Mouse (Mus musculus): ENCODE measurements around the gene Tbc1d17. TPM values are rescaled to one million over a fixed set of nuclear protein-coding genes. Genes with fewer than 3 reads are reported as not detected.
A peak's percentile ranks its signal among the peaks of the same experiment; 100 is the strongest.

The Tbc1d17 gene
- total RNA-seq, 2 experiments from 2014 or later: 14.8 to 17.6 TPM

GRCm38 (mm10) chr7:44869697-44870528 is 21.0 kb upstream of the Tbc1d17 start, which contains the start of gene Ptov1:
Gene Ptov1 (minus strand): TSS chr7:44869788.
- ATAC-seq (ENCODE audit: poor library complexity, severe bottlenecking): peak; percentile 69

DNA sequence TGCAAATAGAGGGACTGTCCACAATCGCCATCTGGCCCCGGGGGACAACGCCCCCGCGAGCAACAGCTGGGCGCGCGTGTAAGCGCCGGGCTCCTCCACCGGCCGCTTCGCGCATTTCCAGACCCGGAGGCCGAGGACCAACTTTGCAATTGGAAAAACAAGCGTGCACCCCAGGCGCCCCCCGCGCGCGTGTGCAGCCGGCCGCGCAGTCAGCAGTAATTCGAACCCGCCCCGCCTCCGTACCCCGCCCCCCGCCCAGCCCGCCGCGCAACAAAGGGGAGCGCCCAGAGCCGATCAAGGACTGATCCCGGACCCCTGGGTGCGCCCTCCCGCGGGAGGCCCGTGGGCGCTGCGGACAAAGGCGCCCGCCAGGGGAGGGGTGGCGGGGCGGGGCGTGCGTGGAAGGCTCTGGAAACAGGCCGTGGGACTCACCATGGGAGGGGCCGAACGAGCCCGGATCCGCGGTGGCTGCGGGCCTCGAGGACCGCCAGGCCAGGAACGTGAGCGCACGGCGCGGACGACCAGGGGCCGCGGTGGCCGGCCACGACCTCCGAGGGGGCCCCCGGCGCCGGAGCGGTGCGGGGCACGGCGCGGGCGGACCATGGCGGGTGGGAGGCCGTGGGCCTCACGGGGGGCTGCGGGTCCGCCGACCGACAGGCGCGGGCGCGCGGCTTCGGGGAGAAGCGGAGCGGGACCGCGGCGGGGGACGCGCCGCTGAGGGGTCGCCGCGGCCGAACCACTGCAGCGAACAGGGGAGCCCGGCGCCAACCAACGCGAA is 20.2 kb upstream of the Tbc1d17 start:
- peak; percentile 19; the same call in 1 of the 2 replicates for ATAC-seq (ENCODE audit: poor library complexity, severe bottlenecking)

- no peak for ATAC-seq (ENCODE audit: poor library complexity, severe bottlenecking)
These were observed 19.6 kb upstream of the Tbc1d17 start for GRCm38 (mm10) chr7:44868465-44868864.

DNA sequence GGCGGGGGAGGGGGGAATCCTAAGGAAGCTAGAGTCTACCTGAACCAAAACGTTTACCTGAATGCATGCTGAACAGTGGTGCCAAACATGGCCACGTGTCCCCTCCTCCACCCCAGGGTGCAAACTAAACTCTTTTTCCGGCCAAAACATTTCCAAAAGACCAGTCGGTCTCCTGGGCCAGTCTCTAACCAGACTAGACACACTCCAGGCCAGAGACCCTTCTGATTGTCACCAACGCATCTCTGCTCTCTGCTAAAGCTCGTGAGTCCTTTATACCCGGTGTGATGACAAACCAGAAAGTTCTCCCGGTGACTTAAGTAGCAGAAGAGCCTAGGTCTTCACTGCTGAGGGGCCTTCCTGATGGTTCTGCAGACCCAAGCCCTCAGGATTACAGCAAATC is 18.9 kb upstream of the Tbc1d17 start:
- no peak for ATAC-seq (ENCODE audit: poor library complexity, severe bottlenecking)

- ATAC-seq (ENCODE audit: poor library complexity, severe bottlenecking): no peak
These were observed 18.3 kb upstream of the Tbc1d17 start for GRCm38 (mm10) chr7:44867010-44867702.

DNA sequence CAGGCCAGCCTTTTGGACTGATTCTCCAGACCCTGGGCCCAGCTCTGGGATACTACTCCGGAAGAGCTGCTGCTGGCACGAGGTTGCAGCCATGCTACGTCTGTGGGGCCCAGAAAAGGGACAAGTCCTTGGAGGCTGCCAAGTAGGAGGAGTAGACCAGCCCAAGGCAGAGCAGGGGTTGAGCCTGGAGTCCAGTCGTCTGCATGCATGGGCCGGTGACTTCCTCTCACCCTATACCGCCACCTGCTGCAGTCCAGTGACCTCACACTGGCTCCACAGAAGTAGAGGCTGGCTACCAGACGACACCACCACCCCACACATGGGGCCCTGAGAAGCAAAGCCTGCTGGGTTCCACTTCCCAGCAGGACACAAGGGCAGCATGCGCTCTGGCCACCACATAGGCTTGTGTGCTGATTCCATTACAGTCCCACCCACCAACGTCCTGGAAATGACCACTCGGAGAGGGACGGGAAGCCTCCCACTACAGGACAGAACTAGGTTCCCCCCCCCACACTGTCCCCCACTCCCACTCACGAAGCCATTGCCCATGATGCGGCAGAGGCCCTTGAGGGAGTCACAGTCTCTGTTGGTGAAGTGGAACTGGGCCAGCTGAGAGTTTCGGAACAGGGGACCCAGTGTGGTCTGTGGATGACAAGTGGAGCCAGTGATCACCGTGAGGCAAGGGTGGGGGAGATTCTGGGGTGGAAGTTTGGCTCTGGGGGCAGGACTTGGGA is 17.6 kb upstream of the Tbc1d17 start:
- peak; percentile 63 for ATAC-seq (ENCODE audit: poor library complexity, severe bottlenecking)

DNA sequence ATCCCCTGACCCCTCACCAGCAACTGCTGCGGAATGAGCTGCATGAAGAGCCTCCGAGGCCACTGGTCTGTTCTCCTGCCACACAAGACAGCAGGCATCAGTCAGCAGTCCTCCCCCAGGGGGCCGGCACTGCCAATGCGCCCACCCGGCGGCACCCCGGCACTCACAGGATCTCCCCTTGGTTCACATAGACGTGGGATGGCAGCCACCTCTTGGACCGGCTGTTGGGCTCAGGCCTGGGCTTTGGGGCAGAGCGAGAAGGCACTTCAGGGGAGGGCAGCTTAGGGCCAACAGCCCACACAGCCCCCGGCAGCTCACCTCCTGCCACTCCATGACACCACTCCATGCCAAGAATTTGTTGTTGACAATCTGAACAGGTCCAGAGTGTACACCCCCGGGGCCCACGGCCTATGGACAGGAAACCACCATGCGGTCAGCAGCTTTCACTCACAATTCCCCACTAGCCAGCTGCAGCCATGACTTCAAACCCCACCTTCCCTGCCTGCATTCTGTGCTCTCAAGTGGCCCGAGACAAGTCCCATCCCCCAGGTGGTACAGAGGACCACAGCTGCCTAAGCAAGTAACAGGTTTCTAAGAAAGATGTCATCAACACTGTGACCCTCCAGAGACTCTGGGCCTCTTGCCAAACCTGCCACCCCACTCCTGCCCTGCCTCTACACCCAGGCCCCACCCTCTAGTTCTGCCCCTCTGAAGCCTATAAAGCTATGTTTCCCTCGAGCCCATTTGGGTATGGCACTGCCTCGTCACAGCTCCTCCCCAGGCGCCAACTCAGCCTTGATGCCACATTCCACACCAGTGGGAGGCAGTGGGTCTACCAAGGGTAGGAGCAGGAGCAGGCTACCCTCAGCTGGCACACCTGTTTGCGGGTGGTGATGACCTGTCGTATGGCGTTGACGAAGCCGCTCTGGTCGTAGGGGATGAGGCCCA is 16.0 kb upstream of the Tbc1d17 start:
- ATAC-seq (ENCODE audit: poor library complexity, severe bottlenecking): no peak

DNA sequence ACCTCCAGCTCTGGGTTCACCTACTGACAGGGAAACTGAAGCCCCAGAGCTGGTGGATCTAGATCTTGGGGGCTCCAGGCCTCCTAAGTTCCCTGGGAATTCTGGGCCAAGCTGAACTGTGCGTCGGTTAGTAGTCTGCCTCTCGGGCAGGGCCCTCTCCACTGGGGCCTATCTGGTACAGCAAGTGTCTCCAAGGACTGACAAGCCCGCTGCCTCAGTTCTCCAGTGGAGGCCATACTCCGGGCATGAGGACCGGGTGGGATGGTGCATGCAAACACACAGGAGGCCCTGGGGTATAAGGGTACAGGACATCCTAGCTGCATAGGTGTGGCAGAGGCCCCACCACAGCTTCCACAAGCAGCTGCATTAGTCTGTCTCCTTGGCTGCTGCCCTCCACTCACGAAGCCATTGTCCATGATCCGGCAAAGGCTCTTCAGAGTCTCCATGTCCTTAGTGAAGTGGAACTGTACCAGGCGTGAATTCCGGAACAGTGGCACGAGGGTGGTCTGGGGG is 15.2 kb upstream of the Tbc1d17 start:
- no peak for ATAC-seq (ENCODE audit: poor library complexity, severe bottlenecking)

GRCm38 (mm10) chr7:44863210-44863609 is 14.3 kb upstream of the Tbc1d17 start:
- no peak for ATAC-seq (ENCODE audit: poor library complexity, severe bottlenecking)

- ATAC-seq (ENCODE audit: poor library complexity, severe bottlenecking): no peak
These were observed 13.6 kb upstream of the Tbc1d17 start for GRCm38 (mm10) chr7:44862434-44862833.

DNA sequence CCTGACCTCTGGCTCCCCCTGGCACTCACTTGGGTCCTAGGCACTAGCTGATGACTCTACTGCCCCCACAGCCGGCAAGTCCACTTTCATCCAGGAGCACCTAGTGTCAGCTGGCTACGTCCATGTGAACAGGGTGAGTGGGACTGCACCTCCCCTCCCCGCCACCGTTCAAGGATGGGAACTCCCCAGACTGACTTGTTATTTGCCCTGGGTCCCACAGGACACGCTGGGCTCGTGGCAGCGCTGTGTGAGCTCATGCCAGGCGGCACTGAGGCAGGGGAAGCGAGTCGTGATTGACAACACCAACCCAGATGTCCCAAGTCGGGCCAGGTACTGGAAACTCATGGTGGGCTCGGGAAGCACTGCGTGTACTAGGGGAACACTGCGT is 12.5 kb upstream of the Tbc1d17 start:
- no peak for ATAC-seq (ENCODE audit: poor library complexity, severe bottlenecking)

DNA sequence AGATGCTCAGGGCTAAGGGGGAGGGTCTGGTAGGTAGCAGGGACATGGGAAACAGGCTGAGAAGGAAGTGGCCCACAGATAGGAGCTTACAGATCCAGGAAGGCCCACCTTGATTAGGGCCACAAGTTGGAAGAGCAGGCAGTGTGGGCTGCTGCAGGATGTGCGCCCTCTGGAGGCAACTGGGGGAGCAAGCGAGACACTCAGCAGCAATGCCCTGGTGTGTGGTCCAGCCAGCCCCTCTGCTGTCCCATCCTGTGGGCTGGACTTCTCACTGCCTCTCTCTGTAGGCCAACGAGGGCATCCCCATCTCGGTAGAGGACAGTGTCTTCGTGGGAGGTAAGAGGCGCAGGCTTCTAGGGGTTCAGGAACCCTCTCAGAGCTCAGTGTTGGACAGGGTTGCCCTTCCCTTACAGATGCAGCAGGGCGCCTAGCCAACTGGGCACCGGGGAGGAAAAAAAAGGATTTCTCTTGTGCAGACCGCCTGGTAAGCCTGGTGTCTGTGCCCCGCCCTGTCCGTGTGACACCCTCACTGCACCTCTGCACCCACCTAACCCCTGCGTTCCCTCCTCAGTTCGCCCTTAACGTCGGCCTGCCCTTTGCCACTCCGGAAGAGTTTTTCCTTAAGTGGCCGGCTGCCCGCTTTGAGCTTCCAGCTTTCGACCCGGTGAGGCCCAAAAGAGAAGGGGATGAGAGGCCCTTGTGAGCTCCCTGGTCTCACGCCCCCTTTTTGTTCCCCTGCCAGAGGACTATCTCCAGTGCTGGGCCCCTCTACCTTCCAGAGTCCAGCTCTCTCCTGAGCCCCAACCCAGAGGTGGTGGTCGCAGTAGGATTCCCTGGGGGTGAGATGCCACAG is 11.9 kb upstream of the Tbc1d17 start:
- peak; percentile 20; the same call in 1 of the 2 replicates for ATAC-seq (ENCODE audit: poor library complexity, severe bottlenecking)

GRCm38 (mm10) chr7:44859896-44860295 is 11.0 kb upstream of the Tbc1d17 start:
- no peak for ATAC-seq (ENCODE audit: poor library complexity, severe bottlenecking)

DNA sequence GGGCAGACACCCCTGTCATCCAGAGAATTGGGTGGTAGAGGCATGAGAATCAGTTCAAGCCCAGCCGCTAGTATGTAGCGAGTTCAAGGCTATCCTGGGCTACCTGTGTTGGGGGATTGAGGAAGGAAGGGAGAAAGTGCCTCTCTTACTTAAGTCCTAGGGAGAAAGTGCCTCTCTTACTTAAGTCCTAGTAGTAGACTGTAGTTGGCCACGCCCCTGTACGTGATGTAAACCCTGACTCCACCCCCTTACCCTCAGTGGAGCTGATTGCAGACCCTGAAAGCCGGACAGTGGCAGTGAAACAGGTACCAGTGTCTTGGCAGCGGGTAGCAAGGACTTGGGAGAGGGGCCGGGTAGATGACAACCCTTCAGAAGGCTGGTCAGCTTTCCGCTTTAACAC is 9.0 kb upstream of the Tbc1d17 start:
- ATAC-seq (ENCODE audit: poor library complexity, severe bottlenecking): peak; percentile 38

DNA sequence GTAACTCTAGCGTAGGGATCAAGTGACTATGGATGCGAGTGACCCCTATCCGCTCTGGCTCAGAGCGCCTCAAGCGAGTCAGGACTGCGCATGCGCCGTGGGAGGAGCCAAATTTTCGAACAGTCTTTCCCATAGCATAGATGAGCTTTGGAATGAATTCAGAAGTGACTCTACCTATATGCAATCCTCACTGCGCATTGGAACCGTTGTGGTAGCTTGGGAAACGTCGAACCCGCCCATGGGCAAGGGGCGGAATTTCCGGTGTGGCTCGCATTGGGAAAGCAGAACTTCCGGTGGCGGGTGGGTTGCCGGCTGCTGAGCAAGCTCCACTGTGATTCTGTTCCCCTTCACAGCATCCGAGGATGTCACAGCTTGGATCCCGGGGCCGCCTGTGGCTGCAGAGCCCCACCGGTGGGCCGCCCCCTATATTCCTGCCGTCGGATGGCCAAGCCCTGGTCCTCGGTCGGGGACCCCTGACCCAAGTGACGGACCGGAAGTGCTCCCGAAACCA is 8.2 kb upstream of the Tbc1d17 start, which contains the start of gene Pnkp:
TSS of gene Pnkp (plus strand) at position 98 of the 511 bp plus-strand sequence.
- ATAC-seq (ENCODE audit: poor library complexity, severe bottlenecking): peak; percentile 72

DNA sequence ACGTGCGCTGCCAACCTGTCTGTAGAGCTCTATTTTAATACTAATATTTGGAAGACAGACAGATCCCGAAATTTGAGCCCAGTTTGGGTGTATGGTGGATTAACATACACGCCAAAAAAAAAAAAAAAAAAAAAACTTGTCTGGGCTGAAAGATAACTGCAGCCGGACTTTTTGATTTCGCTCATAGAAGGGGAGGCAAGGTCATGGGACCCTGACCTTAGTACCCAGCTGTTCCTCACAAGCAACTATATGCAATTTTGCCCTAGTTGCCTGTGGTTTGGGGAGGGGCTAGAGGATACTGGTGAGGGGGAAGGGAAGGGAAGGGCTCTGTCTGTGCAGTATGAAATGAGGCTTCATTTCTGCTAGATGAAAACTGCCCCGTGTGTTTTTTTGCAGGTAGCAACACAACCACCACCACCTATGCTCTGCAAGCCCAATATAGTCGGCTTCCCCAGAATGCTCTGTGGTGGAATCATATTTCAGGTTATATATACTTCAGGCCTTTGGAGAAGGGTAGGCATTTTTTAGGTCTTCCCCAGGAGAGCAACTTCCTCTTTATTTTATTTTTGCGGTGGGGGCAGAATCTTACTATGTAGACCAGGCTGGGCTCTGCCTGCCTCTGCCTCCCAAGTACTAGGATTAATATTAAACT is 7.5 kb upstream of the Tbc1d17 start:
- no peak for ATAC-seq (ENCODE audit: poor library complexity, severe bottlenecking)

DNA sequence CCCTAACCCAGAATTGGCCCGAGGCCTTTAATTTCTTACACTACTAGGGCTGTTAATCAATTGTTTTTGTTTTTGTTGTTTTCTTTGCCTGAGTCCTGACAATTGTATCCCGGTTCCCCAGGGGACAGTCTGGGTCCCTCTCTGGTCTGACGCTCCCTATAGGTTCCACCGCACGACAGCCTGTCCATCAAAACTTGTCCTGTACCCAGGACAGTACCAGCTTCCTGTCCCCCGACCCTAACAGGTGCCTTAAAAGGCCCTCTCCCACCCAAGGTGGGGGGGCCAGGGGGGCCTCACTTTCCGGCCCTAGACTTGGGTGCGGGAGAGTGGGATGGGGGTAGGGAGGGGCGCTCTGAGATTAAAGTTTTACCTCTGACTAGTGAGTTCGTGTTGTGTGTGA is 6.2 kb upstream of the Tbc1d17 start:
- ATAC-seq (ENCODE audit: poor library complexity, severe bottlenecking): no peak

Measured in megakaryocyte, adult 5-6 weeks (primary cell).